Mouse (Mus musculus): ENCODE results near the gene Gm14862. TPM values are rescaled to one million over a fixed set of nuclear protein-coding genes. Genes with fewer than 3 reads are reported as not detected.

Gm14862 gene
- total RNA-seq, 2 experiments from 2014 or later, result not detected

GRCm38 (mm10) chrX:9222412-9223221 is 34.1 kb downstream of the Gm14862 start:
- DNase-seq, result no peak

GRCm38 (mm10) chrX:9221736-9222135 is 35.0 kb downstream of the Gm14862 start:
- no peak for DNase-seq

GRCm38 (mm10) chrX:9221206-9221605 is 35.5 kb downstream of the Gm14862 start:
- DNase-seq, result no peak

GRCm38 (mm10) chrX:9219570-9219969 is 37.1 kb downstream of the Gm14862 start:
- no peak for DNase-seq

GRCm38 (mm10) chrX:9216244-9216643 is 40.5 kb downstream of the Gm14862 start:
- no peak for DNase-seq

GRCm38 (mm10) chrX:9205121-9205520 is 51.6 kb downstream of the Gm14862 start:
- no peak for DNase-seq

- DNase-seq, result no peak
Measured at GRCm38 (mm10) chrX:9202781-9203405, 53.8 kb downstream of the Gm14862 start.

GRCm38 (mm10) chrX:9201954-9202353 is 54.7 kb downstream of the Gm14862 start:
- no peak for DNase-seq

Other genes starting within 250 kb of the Gm14862 start
- gene Fthl17e, start 223.4 kb downstream of the Gm14862 start, total RNA-seq (2021), result not detected
- not detected for gene Fthl17f, start 193.9 kb downstream of the Gm14862 start, total RNA-seq (2021)
- not detected for gene 4930402K13Rik, start 152.3 kb downstream of the Gm14862 start, total RNA-seq (2021)
- under 1 TPM; 0.20 to 0.24 TPM for gene Lancl3, start 57.0 kb downstream of the Gm14862 start, total RNA-seq (2021)
- gene Xk, start 15.9 kb upstream of the Gm14862 start, total RNA-seq (2021), result 1 to 10 TPM; 3.8 TPM
- not detected for gene H2al1m, start 26.9 kb upstream of the Gm14862 start, total RNA-seq (2021)
- not detected for gene H2al1k, start 93.7 kb upstream of the Gm14862 start, total RNA-seq (2021)
- 1 to 10 TPM; 1.7 to 1.9 TPM for gene Cybb, start 230.9 kb upstream of the Gm14862 start, total RNA-seq (2021)

All from gastrocnemius, postnatal 25 days (tissue).